Mouse (Mus musculus): ENCODE results near the gene Slc25a10. TPM values are rescaled to one million over a fixed set of nuclear protein-coding genes. Genes with fewer than 3 reads are reported as not detected.

Gene Slc25a10
- polyA plus RNA-seq, 1 experiment from 2014 or later, result 120 TPM

DNA sequence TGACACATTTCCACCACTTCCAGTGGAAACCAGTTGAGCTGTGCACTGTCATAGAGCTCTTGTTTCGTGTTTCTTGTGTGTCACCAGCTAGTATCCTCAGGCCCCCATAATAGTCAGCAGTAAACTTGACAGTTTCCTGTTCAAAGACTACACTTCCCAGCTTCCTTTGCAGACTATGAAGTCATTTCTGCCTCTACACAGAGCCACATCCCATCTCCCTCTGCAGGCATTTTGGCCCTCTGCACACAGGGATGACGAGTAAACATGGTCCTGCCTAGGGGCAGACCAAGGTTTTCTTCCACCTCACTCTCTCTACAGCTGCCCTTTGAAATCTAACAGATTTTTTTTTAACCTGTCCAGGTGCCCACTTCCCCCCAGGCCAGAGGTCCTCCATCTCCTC is 55.8 kb downstream of the Slc25a10 start:
- H3K36me3 ChIP-seq (ENCODE audit: insufficient read depth, low read length), result peaks cover 26% of the 10 kb centered on the region
- H3K9me3 ChIP-seq (ENCODE audit: low read length), result no peaks in the 10 kb centered on the region
- no peak overlapping the region for H3K27ac ChIP-seq (ENCODE audit: low read length)
- H3K4me1 ChIP-seq (ENCODE audit: insufficient read depth, low read length), result peaks cover 32% of the 10 kb centered on the region
- H3K27me3 ChIP-seq (ENCODE audit: insufficient read depth, low read length), result no peaks in the 10 kb centered on the region
- peak overlapping the region; percentile 40; the same call in 1 of the 2 replicates for H3K9ac ChIP-seq (replicated peaks; ENCODE audit: low read length)
- 67% methylated on average over 2 of the region's 2 CpGs for WGBS
- ATAC-seq (ENCODE audit: low FRiP score, low TSS enrichment), result no peak
- H3K4me3 ChIP-seq (ENCODE audit: low read length), result no peak overlapping the region
- H3K4me2 ChIP-seq (replicated peaks; ENCODE audit: low read depth, low read length), result no peak overlapping the region

DNA sequence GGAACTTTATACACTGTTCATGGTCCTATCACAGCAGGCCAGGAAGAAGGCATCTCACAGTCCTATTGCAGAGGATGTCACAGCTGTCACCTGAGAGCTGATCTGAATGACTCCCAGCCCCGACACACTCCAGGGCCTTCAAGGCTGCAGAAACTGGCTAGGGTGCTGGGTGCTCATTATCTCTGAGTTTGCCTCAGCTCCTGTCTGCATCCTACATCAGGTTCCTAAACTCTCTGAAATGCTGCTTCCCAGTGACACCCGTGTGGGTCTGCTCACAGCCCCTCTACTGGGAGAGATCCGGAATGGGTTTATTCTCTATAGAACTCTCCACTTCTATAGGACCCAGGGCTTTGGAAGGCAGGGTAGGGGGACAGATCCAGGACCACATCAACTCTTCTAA is 56.6 kb downstream of the Slc25a10 start:
- WGBS, result 69% methylated on average over 3 of the region's 3 CpGs
- H3K36me3 ChIP-seq (ENCODE audit: insufficient read depth, low read length), result peaks cover 18% of the 10 kb centered on the region
- no peak for ATAC-seq (ENCODE audit: low FRiP score, low TSS enrichment)
- peak overlapping the region; percentile 95 for H3K4me3 ChIP-seq (ENCODE audit: low read length)
- H3K9me3 ChIP-seq (ENCODE audit: low read length), result no peaks in the 10 kb centered on the region
- no peak overlapping the region for H3K27ac ChIP-seq (ENCODE audit: low read length)
- H3K9ac ChIP-seq (replicated peaks; ENCODE audit: low read length), result peak overlapping the region; percentile 97
- peak overlapping the region; percentile 95 for H3K4me2 ChIP-seq (replicated peaks; ENCODE audit: low read depth, low read length)
- H3K27me3 ChIP-seq (ENCODE audit: insufficient read depth, low read length), result no peaks in the 10 kb centered on the region
- H3K4me1 ChIP-seq (ENCODE audit: insufficient read depth, low read length), result peaks cover 32% of the 10 kb centered on the region

DNA sequence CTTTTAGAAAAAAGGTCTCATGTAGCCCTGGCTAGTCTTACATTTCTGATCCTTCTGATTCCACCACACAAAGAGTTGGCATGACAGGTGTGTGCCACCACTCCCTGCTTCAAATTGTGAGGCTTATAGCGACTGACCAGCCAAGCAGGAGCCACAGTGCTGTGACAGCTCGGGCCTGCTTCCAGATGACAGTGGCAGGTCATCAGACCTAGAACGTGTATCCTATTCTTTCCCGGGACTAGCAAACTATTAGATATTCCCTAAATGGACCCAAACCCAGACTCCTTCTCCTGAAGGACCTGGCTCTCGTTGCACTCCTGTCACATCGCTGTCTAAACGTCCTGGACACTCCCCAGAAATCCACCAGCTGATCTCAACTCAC is 57.1 kb downstream of the Slc25a10 start:
- ATAC-seq (ENCODE audit: low FRiP score, low TSS enrichment), result no peak
- H3K27ac ChIP-seq (ENCODE audit: low read length), result peak overlapping the region; percentile 96
- peak overlapping the region; percentile 95 for H3K4me2 ChIP-seq (replicated peaks; ENCODE audit: low read depth, low read length)
- no peaks in the 10 kb centered on the region for H3K9me3 ChIP-seq (ENCODE audit: low read length)
- H3K4me1 ChIP-seq (ENCODE audit: insufficient read depth, low read length), result peaks cover 32% of the 10 kb centered on the region
- H3K27me3 ChIP-seq (ENCODE audit: insufficient read depth, low read length), result no peaks in the 10 kb centered on the region
- 18% methylated on average over 7 of the region's 7 CpGs for WGBS
- peak overlapping the region; percentile 97 for H3K9ac ChIP-seq (replicated peaks; ENCODE audit: low read length)
- H3K4me3 ChIP-seq (ENCODE audit: low read length), result peak overlapping the region; percentile 95
- peaks cover 12% of the 10 kb centered on the region for H3K36me3 ChIP-seq (ENCODE audit: insufficient read depth, low read length)

Other genes with a start within 250 kb of the Slc25a10 start
- 2,803 and 2,860 TPM in 2 replicates for gene Actg1, start 143.3 kb upstream of the Slc25a10 start, polyA plus RNA-seq (2015; fragmentation: Nextera tagmentation; extraction: Ambion mirVana)
- 0.72 and 0.82 TPM in 2 replicates for gene Fscn2, start 130.3 kb upstream of the Slc25a10 start, polyA plus RNA-seq (2015; fragmentation: Nextera tagmentation; extraction: Ambion mirVana)
- gene Faap100, start 113.1 kb upstream of the Slc25a10 start, polyA plus RNA-seq (2015; fragmentation: Nextera tagmentation; extraction: Ambion mirVana), result 42.3 and 44.8 TPM in 2 replicates
- 34.1 and 34.4 TPM in 2 replicates for gene Nploc4, start 54.1 kb upstream of the Slc25a10 start, polyA plus RNA-seq (2015; fragmentation: Nextera tagmentation; extraction: Ambion mirVana)
- not detected in 2 replicates for gene Tspan10, start 49.2 kb upstream of the Slc25a10 start, polyA plus RNA-seq (2015; fragmentation: Nextera tagmentation; extraction: Ambion mirVana)
- gene Pde6g, start 38.3 kb upstream of the Slc25a10 start, polyA plus RNA-seq (2015; fragmentation: Nextera tagmentation; extraction: Ambion mirVana), result 0.39 and 0.45 TPM in 2 replicates
- gene Oxld1, start 33.8 kb upstream of the Slc25a10 start, polyA plus RNA-seq (2015; fragmentation: Nextera tagmentation; extraction: Ambion mirVana), result 15.4 and 15.9 TPM in 2 replicates
- gene Ccdc137, start 33.7 kb upstream of the Slc25a10 start, polyA plus RNA-seq (2015; fragmentation: Nextera tagmentation; extraction: Ambion mirVana), result 40.6 and 43.9 TPM in 2 replicates
- gene Arl16, start 24.2 kb upstream of the Slc25a10 start, polyA plus RNA-seq (2015; fragmentation: Nextera tagmentation; extraction: Ambion mirVana), result 46.5 and 50.4 TPM in 2 replicates
- 176 and 177 TPM in 2 replicates for gene Mrpl12, start 7.2 kb upstream of the Slc25a10 start, polyA plus RNA-seq (2015; fragmentation: Nextera tagmentation; extraction: Ambion mirVana)
- gene Gcgr, start 38.9 kb downstream of the Slc25a10 start, polyA plus RNA-seq (2015; fragmentation: Nextera tagmentation; extraction: Ambion mirVana), result 4.7 and 5.5 TPM in 2 replicates
- 218 and 232 TPM in 2 replicates for gene Mcrip1, start 57.9 kb downstream of the Slc25a10 start, polyA plus RNA-seq (2015; fragmentation: Nextera tagmentation; extraction: Ambion mirVana)
- 0.55 and 0.57 TPM in 2 replicates for gene Ppp1r27, start 59.3 kb downstream of the Slc25a10 start, polyA plus RNA-seq (2015; fragmentation: Nextera tagmentation; extraction: Ambion mirVana)
- 843 and 914 TPM in 2 replicates for gene P4hb, start 81.4 kb downstream of the Slc25a10 start, polyA plus RNA-seq (2015; fragmentation: Nextera tagmentation; extraction: Ambion mirVana)
- gene Arhgdia, start 89.8 kb downstream of the Slc25a10 start, polyA plus RNA-seq (2015; fragmentation: Nextera tagmentation; extraction: Ambion mirVana), result 696 and 712 TPM in 2 replicates
- gene Alyref, start 106.5 kb downstream of the Slc25a10 start, polyA plus RNA-seq (2015; fragmentation: Nextera tagmentation; extraction: Ambion mirVana), result 92.2 and 372 TPM in 2 replicates
- 195 and 197 TPM in 2 replicates for gene Anapc11, start 106.6 kb downstream of the Slc25a10 start, polyA plus RNA-seq (2015; fragmentation: Nextera tagmentation; extraction: Ambion mirVana)
- 27.7 and 33.8 TPM in 2 replicates for gene Npb, start 116.6 kb downstream of the Slc25a10 start, polyA plus RNA-seq (2015; fragmentation: Nextera tagmentation; extraction: Ambion mirVana)
- gene Pcyt2, start 126.1 kb downstream of the Slc25a10 start, polyA plus RNA-seq (2015; fragmentation: Nextera tagmentation; extraction: Ambion mirVana), result 164 and 174 TPM in 2 replicates
- gene Sirt7, start 133.4 kb downstream of the Slc25a10 start, polyA plus RNA-seq (2015; fragmentation: Nextera tagmentation; extraction: Ambion mirVana), result 38.9 and 39.3 TPM in 2 replicates
- gene Mafg, start 141.8 kb downstream of the Slc25a10 start, polyA plus RNA-seq (2015; fragmentation: Nextera tagmentation; extraction: Ambion mirVana), result 24.3 and 25.4 TPM in 2 replicates
- 26.8 and 27.3 TPM in 2 replicates for gene Pycr1, start 151.9 kb downstream of the Slc25a10 start, polyA plus RNA-seq (2015; fragmentation: Nextera tagmentation; extraction: Ambion mirVana)
- 0.51 and 0.73 TPM in 2 replicates for gene Myadml2, start 156.3 kb downstream of the Slc25a10 start, polyA plus RNA-seq (2015; fragmentation: Nextera tagmentation; extraction: Ambion mirVana)
- 4.8 and 5.9 TPM in 2 replicates for gene Notum, start 169.3 kb downstream of the Slc25a10 start, polyA plus RNA-seq (2015; fragmentation: Nextera tagmentation; extraction: Ambion mirVana)
- 146 TPM in 2 replicates for gene Aspscr1, start 181.1 kb downstream of the Slc25a10 start, polyA plus RNA-seq (2015; fragmentation: Nextera tagmentation; extraction: Ambion mirVana)
- gene Cenpx, start 221.9 kb downstream of the Slc25a10 start, polyA plus RNA-seq (2015; fragmentation: Nextera tagmentation; extraction: Ambion mirVana), result 151 TPM in 2 replicates
- 69.2 and 71.3 TPM in 2 replicates for gene Lrrc45, start 222.1 kb downstream of the Slc25a10 start, polyA plus RNA-seq (2015; fragmentation: Nextera tagmentation; extraction: Ambion mirVana)
- gene Rac3, start 229.6 kb downstream of the Slc25a10 start, polyA plus RNA-seq (2015; fragmentation: Nextera tagmentation; extraction: Ambion mirVana), result 32.5 and 38.7 TPM in 2 replicates
- 49.4 and 56.5 TPM in 2 replicates for gene Dcxr, start 235.4 kb downstream of the Slc25a10 start, polyA plus RNA-seq (2015; fragmentation: Nextera tagmentation; extraction: Ambion mirVana)
- 2.1 and 4.3 TPM in 2 replicates for gene Cbr2, start 240.3 kb downstream of the Slc25a10 start, polyA plus RNA-seq (2015; fragmentation: Nextera tagmentation; extraction: Ambion mirVana)